Mouse (Mus musculus) hindbrain, embryonic 14.5 days (tissue): ENCODE measurements around the gene 4632433K11Rik. TPM values are rescaled to one million over a fixed set of nuclear protein-coding genes. Genes with fewer than 3 reads are reported as not detected.
A peak's percentile ranks its signal among the peaks of the same experiment; 100 is the strongest.

Source experiments
- ATAC-seq: fragments of 200-750 bp; cut with Nextera tagmentation; 2 replicates; pipeline ENCODE4 v1.8.0; 2017; ENCODE audit warnings: moderate number of reproducible peaks, mild to moderate bottlenecking, moderate TSS enrichment, moderate library complexity; ENCODE audit not compliant: low FRiP score
- DNase-seq: peaks from one replicate; pipeline ENCODE4 v3.0.0-alpha.2; 2015; ENCODE audit warnings: low spot score
- H3K27ac ChIP-seq: fragments of 300-500 bp; sonication (generic); 2 replicates; pipeline ENCODE4 v1.5.1; 2014; ENCODE audit warnings: mild to moderate bottlenecking, moderate library complexity
- H3K27me3 ChIP-seq: fragments of 300-500 bp; sonication (generic); 2 replicates; pipeline ENCODE4 v1.6.1; 2014; ENCODE audit warnings: mild to moderate bottlenecking, low read length, mixed read lengths; ENCODE audit not compliant: control insufficient read depth, insufficient read depth
- H3K36me3 ChIP-seq: fragments of 300-500 bp; sonication (generic); replicated peaks from 2 replicates; pipeline ENCODE4 v1.6.1; 2014; ENCODE audit not compliant: control insufficient read depth, insufficient read depth
- H3K4me1 ChIP-seq: fragments of 300-500 bp; sonication (generic); replicated peaks from 2 replicates; pipeline ENCODE4 v1.6.1; 2014; ENCODE audit warnings: antibody characterized with exemption, low read length, mixed read lengths; ENCODE audit not compliant: control insufficient read depth, insufficient read depth
- H3K4me2 ChIP-seq: fragments of 300-500 bp; sonication (generic); replicated peaks from 2 replicates; pipeline ENCODE4 v1.6.1; 2014; ENCODE audit warnings: mild to moderate bottlenecking, moderate library complexity
- H3K4me3 ChIP-seq: fragments of 300-500 bp; sonication (generic); replicated peaks from 2 replicates; pipeline ENCODE4 v1.5.1; 2014; ENCODE audit warnings: mild to moderate bottlenecking, low read length
- H3K9ac ChIP-seq: fragments of 300-500 bp; sonication (generic); 2 replicates; pipeline ENCODE4 v1.6.1; 2014
- H3K9me3 ChIP-seq: fragments of 300-500 bp; sonication (generic); 2 replicates; pipeline ENCODE4 v1.6.1; 2016; ENCODE audit warnings: low read length; ENCODE audit not compliant: control insufficient read depth
- WGBS: fragments of 180-500 bp; shearing (Covaris S2); extraction: QIAGEN DNeasy Blood & Tissue Kit; methylation state at CpG from one replicate; pipeline ENCODE4 v1.1.7; 2014; 5-methylcytosine and 5-hydroxymethylcytosine counted together
- polyA plus RNA-seq: library from polyadenylated mRNA; unstranded; fragments of >200 nt; fragmentation: Nextera tagmentation; extraction: Ambion mirVana; gene quantifications from 2 replicates; pipeline ENCODE4 v1.2.1, GENCODE M21; 2014

Gene 4632433K11Rik
- polyA plus RNA-seq, 1 experiment from 2014 or later = not detected

DNA sequence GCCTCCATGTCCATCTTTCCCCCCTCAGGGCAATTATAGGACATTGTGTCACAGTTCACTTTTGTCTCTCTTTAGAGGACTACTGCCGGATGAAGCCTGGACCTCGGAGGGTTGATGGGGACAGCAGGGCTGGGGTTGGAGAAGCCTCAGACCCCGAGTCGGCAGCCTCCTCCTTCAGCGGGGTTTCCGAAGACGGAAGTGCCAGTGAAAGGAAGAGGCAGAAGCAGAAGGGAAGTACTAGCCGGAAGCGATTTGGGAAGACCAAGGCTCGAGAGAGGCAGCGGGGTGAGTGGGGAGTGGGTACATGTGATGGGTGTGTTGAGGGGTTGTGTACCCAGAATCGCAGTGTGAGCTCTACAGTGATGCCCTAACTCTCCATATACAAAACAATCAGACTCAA is 25.5 kb downstream of the 4632433K11Rik start:
- H3K4me2 ChIP-seq = peak overlapping the region; percentile 86; the same call in 1 of the 2 replicates
- 0 out of 2 replicates have a peak overlapping the region, but pooled peaks have one; percentile 87 for H3K9ac ChIP-seq

DNA sequence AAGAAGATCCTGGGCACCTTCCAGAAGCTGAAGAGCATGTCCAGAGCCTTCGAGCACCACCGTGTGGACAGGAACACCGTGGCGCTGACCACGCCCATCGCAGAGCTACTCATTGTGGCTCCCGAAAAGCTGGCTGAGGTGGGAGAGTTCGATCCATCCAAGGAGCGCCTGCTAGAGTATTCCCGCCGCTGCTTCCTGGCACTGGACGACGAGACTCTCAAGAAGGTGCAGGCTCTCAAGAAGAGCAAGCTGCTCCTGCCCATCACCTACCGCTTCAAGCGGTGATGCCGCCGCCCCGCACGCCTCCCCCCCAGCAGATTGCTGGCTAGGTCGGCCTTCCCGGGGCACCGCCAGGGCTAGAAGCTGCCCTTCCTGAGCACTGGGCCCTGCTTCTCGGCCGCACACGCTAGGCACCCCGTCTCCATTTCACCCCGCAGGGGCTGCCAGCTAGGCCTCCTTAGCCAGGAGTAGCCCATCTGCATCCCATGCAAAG is 26.4 kb downstream of the 4632433K11Rik start:
- Histone ChIP-seq H3K4me2 (peak overlapping the region; percentile 86), H3K36me3 (no peaks in the 10 kb centered on the region), H3K4me1 (peaks cover 46% of the 10 kb centered on the region), H3K27ac (peak overlapping the region; percentile 99), H3K9me3 (no peaks in the 10 kb centered on the region), H3K4me3 (peak overlapping the region; percentile 77), H3K27me3 (peaks cover 19% of the 10 kb centered on the region), H3K9ac (peak overlapping the region; percentile 87)
- ATAC-seq = no peak
- DNase-seq = peak; percentile 71
- 2% methylated on average over 27 of the region's 27 CpGs for WGBS

More for the DNA sequence above, 25.5 kb downstream of the 4632433K11Rik start:
- peaks cover 48% of the 10 kb centered on the region for H3K4me1 ChIP-seq
- ATAC-seq (no peak), DNase-seq (no peak)
- 0 out of 2 replicates have a peak overlapping the region, but pooled peaks have one; percentile 77 for H3K4me3 ChIP-seq
- WGBS = 89% methylated on average over 12 of the region's 12 CpGs
- no peaks in the 10 kb centered on the region for H3K36me3 ChIP-seq
- H3K9me3 ChIP-seq = no peaks in the 10 kb centered on the region
- peaks cover 28% of the 10 kb centered on the region for H3K27me3 ChIP-seq
- H3K27ac ChIP-seq = peak overlapping the region; percentile 99

DNA sequence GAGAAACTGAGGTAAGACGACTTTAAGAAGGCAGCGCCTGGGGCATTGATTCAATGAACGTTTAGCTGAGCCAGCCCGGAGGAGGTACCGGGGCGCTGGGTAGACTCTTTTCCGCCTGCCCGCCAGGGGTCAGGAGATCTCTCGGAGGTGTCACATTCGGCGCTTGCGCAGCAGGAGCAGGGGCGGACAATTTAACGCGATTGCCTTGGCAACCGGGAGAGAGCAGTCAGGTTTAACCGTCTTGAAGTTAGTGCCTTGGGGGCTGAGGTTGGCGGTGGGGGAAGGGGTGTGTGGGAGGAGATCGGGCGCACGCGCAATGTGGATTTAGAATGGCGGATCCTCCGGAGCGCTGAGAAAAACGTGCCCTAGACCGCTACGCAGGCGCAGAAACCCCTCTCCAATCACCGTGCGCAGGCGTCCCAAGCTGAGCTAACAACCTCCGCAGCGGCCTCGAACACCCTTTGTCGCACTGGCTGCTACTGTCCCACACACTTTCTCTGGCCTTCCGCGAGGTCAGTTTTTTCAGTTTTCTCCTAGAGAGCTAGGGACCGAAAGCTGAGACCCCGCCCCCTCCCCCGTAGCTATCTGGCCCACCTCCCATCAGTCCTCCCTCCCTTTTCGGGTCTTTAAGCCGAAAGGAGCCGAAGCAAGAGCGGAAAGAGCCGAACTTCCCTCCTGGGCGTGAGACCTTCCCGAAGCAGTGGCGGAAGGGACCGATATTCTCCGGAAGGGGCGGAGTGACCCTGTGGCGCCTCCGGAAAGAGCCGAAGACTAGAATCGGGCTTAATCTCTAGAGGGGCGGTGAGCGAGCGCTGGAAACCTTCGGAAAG is 27.2 kb downstream of the 4632433K11Rik start:
- Histone ChIP-seq H3K4me2 (peak overlapping the region; percentile 86), H3K27ac (peak overlapping the region; percentile 99), H3K9me3 (no peaks in the 10 kb centered on the region), H3K27me3 (peaks cover 10% of the 10 kb centered on the region), H3K9ac (peak overlapping the region; percentile 87), H3K4me3 (peak overlapping the region; percentile 77), H3K4me1 (peaks cover 41% of the 10 kb centered on the region), H3K36me3 (no peaks in the 10 kb centered on the region)
- DNase-seq (peak; percentile 99), ATAC-seq (peak; percentile 90)
- WGBS = under 1% methylated on average over 60 of the region's 60 CpGs

DNA sequence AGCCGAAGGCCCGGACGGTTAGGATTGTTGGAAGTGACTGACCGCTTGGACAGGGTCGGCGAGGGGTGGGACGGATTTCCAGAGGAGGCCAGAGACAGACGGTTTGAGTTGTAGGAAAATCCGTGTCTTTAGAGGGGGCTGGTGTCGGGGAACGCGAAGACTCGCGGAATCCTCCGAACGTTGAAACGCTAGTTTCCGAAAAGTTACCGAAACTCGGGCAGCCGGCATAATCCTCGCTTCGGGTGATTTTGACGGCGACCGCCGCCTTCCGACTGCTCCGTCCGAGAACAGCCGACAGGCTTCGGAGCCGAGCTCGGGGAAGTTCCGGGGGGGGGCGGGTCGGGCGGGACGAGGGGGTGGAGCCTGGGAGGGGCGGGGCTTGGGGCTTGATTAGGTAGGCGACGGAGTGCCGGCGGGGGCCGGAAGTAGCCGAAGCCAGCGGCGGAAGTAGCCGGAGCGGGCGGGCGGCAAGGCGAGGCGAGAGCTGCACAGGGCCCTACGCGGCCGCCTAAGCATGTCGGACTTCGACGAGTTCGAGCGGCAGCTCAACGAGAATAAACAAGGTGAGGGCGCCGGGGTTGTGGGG is 27.9 kb downstream of the 4632433K11Rik start, which contains the start of gene U2af2:
U2af2 (plus strand) TSS at position 370 of the 586 bp plus-strand sequence.
- peak within 1 kb of the TSS; percentile 99 for H3K27ac ChIP-seq
- peaks cover 7% of the 10 kb centered on the region; the same call in 1 of the 2 replicates for H3K36me3 ChIP-seq
- peaks cover 40% of the 10 kb centered on the region for H3K4me1 ChIP-seq
- H3K27me3 ChIP-seq = peaks cover 9% of the 10 kb centered on the region
- no peaks in the 10 kb centered on the region for H3K9me3 ChIP-seq
- ATAC-seq (peak; percentile 80), DNase-seq (peak; percentile 89)
- H3K4me2 ChIP-seq = peak within 1 kb of the TSS; percentile 86
- H3K9ac ChIP-seq = peak within 1 kb of the TSS; percentile 87
- peak within 1 kb of the TSS; percentile 77 for H3K4me3 ChIP-seq
- under 1% methylated on average over 62 of the region's 65 CpGs for WGBS

DNA sequence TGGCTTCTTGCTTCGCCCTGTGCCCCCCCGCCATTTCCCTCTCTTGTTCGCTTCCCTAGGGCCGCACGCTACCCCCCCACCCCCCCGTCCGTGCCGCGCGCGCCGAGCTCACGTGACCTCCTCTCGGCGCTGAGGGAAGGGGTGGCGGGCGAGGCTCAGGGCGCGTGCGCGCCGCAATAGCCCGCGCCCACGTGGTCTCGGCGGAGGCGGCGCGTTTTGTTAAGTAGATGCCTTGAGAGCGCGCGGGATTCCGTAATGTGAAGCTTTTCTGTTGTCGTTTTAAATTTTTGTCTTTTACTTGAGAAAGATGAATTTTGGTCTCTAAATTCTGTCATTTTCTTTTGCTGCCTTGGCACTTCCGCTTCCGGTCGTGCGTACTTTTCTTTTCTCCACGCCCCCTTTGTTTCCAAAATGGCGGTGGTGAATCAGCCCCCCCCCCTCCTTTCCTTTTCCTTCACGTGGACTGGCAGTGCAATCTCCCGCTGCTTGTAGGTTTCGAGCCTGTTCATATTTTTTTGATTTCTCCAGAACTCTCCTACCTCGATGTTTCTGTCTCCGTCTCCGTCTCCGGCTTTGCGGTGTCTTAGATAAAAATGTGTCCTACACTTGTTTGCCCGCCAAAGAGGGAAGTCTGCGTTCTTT is 28.6 kb downstream of the 4632433K11Rik start:
- Histone ChIP-seq H3K4me2 (peak overlapping the region; percentile 86), H3K4me3 (peak overlapping the region; percentile 77), H3K27ac (peak overlapping the region; percentile 99), H3K4me1 (peaks cover 36% of the 10 kb centered on the region), H3K9me3 (no peaks in the 10 kb centered on the region), H3K9ac (peak overlapping the region; percentile 87), H3K27me3 (peaks cover 9% of the 10 kb centered on the region), H3K36me3 (peaks cover 13% of the 10 kb centered on the region)
- ATAC-seq (peak; percentile 47), DNase-seq (peak; percentile 88)
- WGBS = under 1% methylated on average over 51 of the region's 51 CpGs

DNA sequence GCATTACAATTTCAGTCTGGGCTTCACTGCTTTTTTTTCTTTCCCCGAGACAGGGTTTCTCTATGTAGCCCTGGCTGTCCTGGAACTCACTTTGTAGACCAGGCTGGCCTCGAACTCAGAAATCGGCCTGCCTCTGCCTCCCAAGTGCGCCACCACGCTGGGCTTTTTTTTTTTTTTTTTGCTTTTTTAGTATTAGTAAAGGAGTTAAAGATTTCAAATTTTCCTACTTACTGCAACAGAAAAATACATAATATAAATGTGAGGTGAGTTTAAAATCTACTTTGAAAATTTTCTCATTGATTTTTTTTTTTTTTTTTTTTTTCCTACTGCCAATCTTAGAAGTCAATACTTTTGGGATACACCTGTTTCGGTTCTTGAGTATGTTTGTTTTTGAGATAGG is 31.0 kb downstream of the 4632433K11Rik start:
- Histone ChIP-seq H3K4me3 (no peak overlapping the region), H3K4me1 (peaks cover 23% of the 10 kb centered on the region), H3K4me2 (no peak overlapping the region), H3K9ac (no peak overlapping the region), H3K9me3 (no peaks in the 10 kb centered on the region), H3K27me3 (no peaks in the 10 kb centered on the region), H3K27ac (no peak overlapping the region), H3K36me3 (peaks cover 37% of the 10 kb centered on the region)
- DNase-seq (no peak), ATAC-seq (no peak)
- WGBS = 95% methylated on average over 6 of the region's 6 CpGs

DNA sequence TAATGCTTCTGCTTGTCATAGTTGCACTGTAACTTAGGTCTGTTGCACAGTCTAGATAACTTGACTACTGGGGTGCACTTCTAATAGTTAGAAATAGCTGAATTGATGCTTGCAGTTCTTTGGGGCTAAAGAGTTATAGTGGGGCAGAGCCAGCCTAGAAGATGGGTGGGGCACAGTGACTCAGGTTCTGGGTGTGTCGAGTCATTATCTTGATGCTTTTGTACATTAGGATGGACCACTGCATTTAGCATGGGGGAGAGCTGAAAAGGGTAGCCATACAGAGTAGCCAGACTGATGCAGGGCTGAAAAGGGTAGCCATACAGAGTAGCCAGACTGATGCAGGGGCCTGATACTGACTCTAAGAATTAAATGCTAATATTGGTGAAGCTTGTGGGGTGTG is 39.7 kb downstream of the 4632433K11Rik start:
- no peak for DNase-seq
- Histone ChIP-seq H3K9me3 (no peaks in the 10 kb centered on the region), H3K27me3 (no peaks in the 10 kb centered on the region), H3K27ac (no peak overlapping the region), H3K9ac (no peak overlapping the region), H3K4me2 (no peak overlapping the region), H3K4me1 (no peaks in the 10 kb centered on the region), H3K4me3 (no peak overlapping the region), H3K36me3 (peaks cover 99% of the 10 kb centered on the region)
- WGBS = 88% methylated on average over 1 of the region's 1 CpGs
- no peak for ATAC-seq

DNA sequence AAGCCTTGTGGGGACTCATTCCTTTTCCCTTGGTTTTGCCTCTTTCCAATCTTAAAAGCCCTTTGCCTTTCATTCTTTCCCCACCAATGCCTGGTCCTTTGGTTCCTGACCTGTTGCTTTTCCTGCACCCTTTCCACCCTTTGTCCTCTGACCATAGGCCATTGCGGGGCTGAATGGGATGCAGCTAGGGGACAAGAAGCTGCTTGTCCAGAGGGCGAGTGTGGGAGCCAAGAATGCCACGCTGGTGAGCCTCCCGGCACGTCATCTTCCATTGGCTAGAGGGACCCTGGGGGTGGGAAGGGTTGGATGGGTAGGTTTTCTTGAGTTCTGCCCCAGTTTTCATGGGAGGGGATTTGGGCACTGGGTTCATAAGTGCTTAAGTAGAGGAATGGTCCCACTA is 41.1 kb downstream of the 4632433K11Rik start:
- WGBS = 97% methylated on average over 5 of the region's 5 CpGs
- no peaks in the 10 kb centered on the region for H3K27me3 ChIP-seq
- DNase-seq (no peak), ATAC-seq (no peak)
- no peaks in the 10 kb centered on the region for H3K4me1 ChIP-seq
- no peak overlapping the region for H3K4me3 ChIP-seq
- no peak overlapping the region for H3K4me2 ChIP-seq
- peaks cover 92% of the 10 kb centered on the region for H3K36me3 ChIP-seq
- no peaks in the 10 kb centered on the region for H3K9me3 ChIP-seq
- H3K9ac ChIP-seq = no peak overlapping the region
- no peak overlapping the region for H3K27ac ChIP-seq

DNA sequence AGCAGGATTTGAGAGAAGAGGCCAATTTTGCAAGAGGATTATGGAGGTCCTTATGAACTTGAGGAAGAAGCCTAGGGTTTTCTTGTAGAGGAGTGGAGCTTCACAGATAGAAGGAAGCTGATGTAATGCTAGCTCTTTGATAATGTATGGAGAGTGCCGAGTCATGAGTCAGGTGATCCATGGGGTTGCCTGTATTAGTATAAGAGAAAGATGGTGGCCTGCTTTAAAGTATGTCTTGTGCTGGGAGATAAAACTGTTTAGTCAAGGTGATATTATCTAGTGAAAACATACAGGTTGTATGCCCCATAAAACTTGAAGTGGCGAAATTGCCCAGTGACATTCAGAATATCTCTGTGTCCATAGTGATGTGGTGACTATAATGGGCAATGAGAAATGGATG is 43.0 kb downstream of the 4632433K11Rik start:
- WGBS = 88% methylated on average over 2 of the region's 2 CpGs
- DNase-seq = no peak
- Histone ChIP-seq H3K9ac (no peak overlapping the region), H3K4me2 (no peak overlapping the region), H3K27ac (no peak overlapping the region), H3K36me3 (peaks cover 73% of the 10 kb centered on the region), H3K27me3 (no peaks in the 10 kb centered on the region), H3K4me1 (peaks cover 13% of the 10 kb centered on the region), H3K9me3 (no peaks in the 10 kb centered on the region), H3K4me3 (no peak overlapping the region)
- ATAC-seq = no peak
